In the genomic region with DNA sequence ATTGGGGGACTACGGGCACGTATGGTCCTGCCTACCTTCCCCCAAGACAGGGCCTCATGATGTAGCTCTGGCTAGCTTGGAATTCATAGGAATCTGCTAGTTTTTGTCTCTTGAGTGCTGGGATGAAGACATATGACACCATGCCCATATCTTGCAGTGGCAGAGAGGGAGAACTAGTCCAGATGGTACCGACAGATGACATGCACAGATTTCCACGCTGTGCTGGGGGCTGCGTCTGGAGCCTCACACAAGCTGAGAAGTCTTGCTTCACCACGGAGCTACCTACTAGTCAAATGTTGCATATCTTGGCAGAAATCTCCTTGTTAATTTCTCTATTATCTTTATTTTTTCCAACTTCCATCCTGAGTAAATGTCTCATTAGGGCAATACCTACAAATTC, we compare ENCODE assay signal across 18 mouse cellular contexts. TPM values are rescaled to one million over a fixed set of nuclear protein-coding genes. Genes with fewer than 3 reads are reported as not detected.
DNase-seq lines count a peak whose midpoint lies in the region; ATAC-seq and TF ChIP-seq lines count a peak whose summit lies in the region.
"Had no signal": no experiment of that assay in that cellular context is flagged by ENCODE, and none has a peak within 500 bp of the region (broad histone marks: within the 10 kb centered on the region; RNA-seq: fewer than 3 reads in every experiment).

No protein-coding gene starts in this region.

- no peak overlapping the region for H3K4me2 ChIP-seq in forebrain, embryonic 16.5 days (ENCODE audit: low read length)
- H3K4me2 ChIP-seq: hindbrain, embryonic 15.5 days; midbrain, embryonic 12.5 days had no signal

- H3K27me3 ChIP-seq in forebrain, embryonic 16.5 days (replicated peaks; ENCODE audit: control insufficient read depth, insufficient read depth, low read length) = no peaks in the 10 kb centered on the region
- H3K27me3 ChIP-seq in forebrain, embryonic 10.5 days (ENCODE audit: poor library complexity, severe bottlenecking) = no peaks in the 10 kb centered on the region
- H3K27me3 ChIP-seq: hindbrain, embryonic 15.5 days; midbrain, embryonic 12.5 days had no signal

- 74% methylated on average over 6 of the region's 6 CpGs for WGBS in forebrain, embryonic 16.5 days
- 90% methylated on average over 6 of the region's 6 CpGs for WGBS in forebrain, embryonic 10.5 days

- intact Hi-C loops in gastrocnemius, adult 2 months (cut with DNase I) = no loop called here

- no peaks in the 10 kb centered on the region for H3K36me3 ChIP-seq in forebrain, embryonic 16.5 days (ENCODE audit: control insufficient read depth, insufficient read depth)
- no peaks in the 10 kb centered on the region for H3K36me3 ChIP-seq in forebrain, embryonic 10.5 days (replicated peaks)
- H3K36me3 ChIP-seq: hindbrain, embryonic 15.5 days; midbrain, embryonic 12.5 days had no signal

- no peak overlapping the region for H3K4me3 ChIP-seq in forebrain, embryonic 16.5 days (replicated peaks; ENCODE audit: low read length)
- H3K4me3 ChIP-seq in forebrain, embryonic 10.5 days = no peak overlapping the region
- H3K4me3 ChIP-seq in gastrocnemius, adult 2 months = no peak overlapping the region
- H3K4me3 ChIP-seq: hindbrain, embryonic 15.5 days; midbrain, embryonic 12.5 days; myocyte had no signal

- ATAC-seq in forebrain, embryonic 16.5 days = peak; percentile 63; the same call in 1 of the 2 replicates

- H3K9me3 ChIP-seq in forebrain, embryonic 16.5 days (ENCODE audit: control insufficient read depth, low read length) = no peaks in the 10 kb centered on the region
- no peaks in the 10 kb centered on the region for H3K9me3 ChIP-seq in forebrain, embryonic 10.5 days
- H3K9me3 ChIP-seq: hindbrain, embryonic 15.5 days; midbrain, embryonic 12.5 days had no signal

- peak overlapping the region; percentile 41; the same call in 1 of the 2 replicates for H3K27ac ChIP-seq in forebrain, embryonic 16.5 days (ENCODE audit: low read length)
- H3K27ac ChIP-seq in forebrain, embryonic 10.5 days = no peak overlapping the region
- no peak overlapping the region for H3K27ac ChIP-seq in gastrocnemius, adult 2 months
- H3K27ac ChIP-seq: hindbrain, embryonic 15.5 days; midbrain, embryonic 12.5 days had no signal

- no peaks in the 10 kb centered on the region for H3K4me1 ChIP-seq in forebrain, embryonic 16.5 days (replicated peaks; ENCODE audit: control insufficient read depth, insufficient read depth, low read length)
- peaks cover 18% of the 10 kb centered on the region for H3K4me1 ChIP-seq in forebrain, embryonic 10.5 days
- H3K4me1 ChIP-seq: hindbrain, embryonic 15.5 days; midbrain, embryonic 12.5 days had no signal

- no peak for TF ChIP-seq POLR2A in brain, embryonic 14.5 days (IDR thresholded peaks at IDR 0.05; ENCODE audit: borderline replicate concordance, extremely low read depth, insufficient read depth, insufficient read length, poor library complexity, severe bottlenecking)

- TF ChIP-seq CTCF in brain, embryonic 14.5 days (IDR thresholded peaks at IDR 0.05; ENCODE audit: borderline replicate concordance, extremely low read depth, insufficient read depth, insufficient read length) = no peak
- no peak for TF ChIP-seq CTCF in gastrocnemius, adult 2 months (IDR thresholded peaks at IDR 0.05)

- no peak overlapping the region for H3K9ac ChIP-seq in forebrain, embryonic 16.5 days (replicated peaks; ENCODE audit: low read depth, low read length)
- H3K9ac ChIP-seq: hindbrain, embryonic 15.5 days; midbrain, embryonic 12.5 days had no signal

- DNase-seq in forebrain, embryonic 10.5 days (ENCODE audit: extremely low spot score, low spot score) = no peak
- peak; percentile 67 for DNase-seq in brain, embryonic 14.5 days (ENCODE audit: low read depth)
- peak; percentile 11 to 42 for DNase-seq in frontal cortex, adult 2 months (ENCODE audit: extremely low spot score in 1 of 2, low spot score in 1 of 2)
- DNase-seq in layer of hippocampus, postnatal 36 days = peak; percentile 50 to 57
- no peak for DNase-seq in gastrocnemius, adult 2 months
- DNase-seq in embryo, embryonic 10.5 days (ENCODE audit: low spot score) = no peak
- DNase-seq: heart, postnatal 14 days; kidney, adult 11 months; kidney, postnatal 10 days; lung, postnatal 36 days; retina, postnatal 1 day; thymus, postnatal 4 days had no signal

RNA-seq across cellular contexts. Expression of a gene that starts 28.5 kb away (rescaled TPM):
- polyA plus RNA-seq in forebrain, embryonic 16.5 days (2015; fragmentation: Nextera tagmentation; extraction: Ambion mirVana) = not detected in 2 replicates
- polyA plus RNA-seq in forebrain, embryonic 10.5 days (2016; fragmentation: Nextera tagmentation; extraction: Ambion mirVana) = not detected in 2 replicates
- not detected in 2 replicates for polyA plus RNA-seq in brain, embryonic 14.5 days (2012; rRNA removed)
- 0.13 and 0.24 TPM in 2 replicates for polyA plus RNA-seq in frontal cortex, adult 2 months (2012; rRNA removed)
- total RNA-seq in layer of hippocampus, postnatal 36 days (2021) = not detected
- total RNA-seq in gastrocnemius, adult 2 months (2021) = not detected
- total RNA-seq: adrenal gland, adult 18-20 months had no signal
- polyA plus RNA-seq: hindbrain, embryonic 15.5 days; midbrain, embryonic 12.5 days; myocyte; testis, adult 2 months had no signal

RNA-seq across cellular contexts. Expression of a gene that starts 38.7 kb away (rescaled TPM):
- polyA plus RNA-seq in forebrain, embryonic 16.5 days (2015; fragmentation: Nextera tagmentation; extraction: Ambion mirVana) = 0.42 and 0.82 TPM in 2 replicates
- 2.5 and 2.7 TPM in 2 replicates for polyA plus RNA-seq in forebrain, embryonic 10.5 days (2016; fragmentation: Nextera tagmentation; extraction: Ambion mirVana)
- 0.78 and 1.6 TPM in 2 replicates for polyA plus RNA-seq in brain, embryonic 14.5 days (2012; rRNA removed)
- 3.5 and 4.0 TPM in 2 replicates for polyA plus RNA-seq in frontal cortex, adult 2 months (2012; rRNA removed)
- total RNA-seq in layer of hippocampus, postnatal 36 days (2021) = not detected
- 1 to 10 TPM; 1.0 to 1.8 TPM for total RNA-seq in gastrocnemius, adult 2 months (2021)

RNA-seq across cellular contexts. Expression of a gene that starts 54.2 kb away (rescaled TPM):
- polyA plus RNA-seq in forebrain, embryonic 16.5 days (2015; fragmentation: Nextera tagmentation; extraction: Ambion mirVana) = 287 and 291 TPM in 2 replicates
- 83.9 and 92.7 TPM in 2 replicates for polyA plus RNA-seq in forebrain, embryonic 10.5 days (2016; fragmentation: Nextera tagmentation; extraction: Ambion mirVana)
- 106 and 125 TPM in 2 replicates for polyA plus RNA-seq in brain, embryonic 14.5 days (2012; rRNA removed)
- 321 and 335 TPM in 2 replicates for polyA plus RNA-seq in frontal cortex, adult 2 months (2012; rRNA removed)
- total RNA-seq in layer of hippocampus, postnatal 36 days (2021) = 100 to 1,000 TPM; 242 to 288 TPM
- 100 to 1,000 TPM; 109 to 117 TPM for total RNA-seq in gastrocnemius, adult 2 months (2021)

RNA-seq across cellular contexts. Expression of a gene that starts 54.3 kb away (rescaled TPM):
- 13.2 and 14.6 TPM in 2 replicates for polyA plus RNA-seq in forebrain, embryonic 16.5 days (2015; fragmentation: Nextera tagmentation; extraction: Ambion mirVana)
- polyA plus RNA-seq in forebrain, embryonic 10.5 days (2016; fragmentation: Nextera tagmentation; extraction: Ambion mirVana) = 7.9 and 10.1 TPM in 2 replicates
- 14.8 and 18.0 TPM in 2 replicates for polyA plus RNA-seq in brain, embryonic 14.5 days (2012; rRNA removed)
- 10.7 and 11.8 TPM in 2 replicates for polyA plus RNA-seq in frontal cortex, adult 2 months (2012; rRNA removed)
- total RNA-seq in layer of hippocampus, postnatal 36 days (2021) = 1 to 10 TPM; 3.9 to 5.1 TPM
- 1 to 10 TPM; 3.7 to 4.4 TPM for total RNA-seq in gastrocnemius, adult 2 months (2021)

RNA-seq across cellular contexts. Expression of a gene that starts 56.2 kb away (rescaled TPM):
- 174 and 180 TPM in 2 replicates for polyA plus RNA-seq in forebrain, embryonic 16.5 days (2015; fragmentation: Nextera tagmentation; extraction: Ambion mirVana)
- 227 TPM in 2 replicates for polyA plus RNA-seq in forebrain, embryonic 10.5 days (2016; fragmentation: Nextera tagmentation; extraction: Ambion mirVana)
- polyA plus RNA-seq in brain, embryonic 14.5 days (2012; rRNA removed) = 153 and 207 TPM in 2 replicates
- 73.4 and 85.4 TPM in 2 replicates for polyA plus RNA-seq in frontal cortex, adult 2 months (2012; rRNA removed)
- 10 to 100 TPM; 41.4 to 45.6 TPM for total RNA-seq in layer of hippocampus, postnatal 36 days (2021)
- total RNA-seq in gastrocnemius, adult 2 months (2021) = 10 to 100 TPM; 33.4 to 37.0 TPM

Comparison
In these comparisons a context has a peak if more than half of its experiments do, and no peak if none do; other contexts are left out.
1. DNase-seq: peak in brain, embryonic 14.5 days (single experiment), frontal cortex, adult 2 months (2 of 2) and layer of hippocampus, postnatal 36 days (2 of 2); none in forebrain, embryonic 10.5 days (single experiment), gastrocnemius, adult 2 months (single experiment) and embryo, embryonic 10.5 days (single experiment).